Mouse (Mus musculus): ENCODE results near the gene Sostdc1.
A peak's percentile ranks its signal among the peaks of the same experiment; 100 is the strongest.

Gene Sostdc1

GRCm38 (mm10) chr12:36313916-36314315, at the start of gene Sostdc1:
TSS of gene Sostdc1 (plus strand) at chr12:36314139.
- DNase-seq (ENCODE audit: low spot score in 2 of 2): no peak

DNA sequence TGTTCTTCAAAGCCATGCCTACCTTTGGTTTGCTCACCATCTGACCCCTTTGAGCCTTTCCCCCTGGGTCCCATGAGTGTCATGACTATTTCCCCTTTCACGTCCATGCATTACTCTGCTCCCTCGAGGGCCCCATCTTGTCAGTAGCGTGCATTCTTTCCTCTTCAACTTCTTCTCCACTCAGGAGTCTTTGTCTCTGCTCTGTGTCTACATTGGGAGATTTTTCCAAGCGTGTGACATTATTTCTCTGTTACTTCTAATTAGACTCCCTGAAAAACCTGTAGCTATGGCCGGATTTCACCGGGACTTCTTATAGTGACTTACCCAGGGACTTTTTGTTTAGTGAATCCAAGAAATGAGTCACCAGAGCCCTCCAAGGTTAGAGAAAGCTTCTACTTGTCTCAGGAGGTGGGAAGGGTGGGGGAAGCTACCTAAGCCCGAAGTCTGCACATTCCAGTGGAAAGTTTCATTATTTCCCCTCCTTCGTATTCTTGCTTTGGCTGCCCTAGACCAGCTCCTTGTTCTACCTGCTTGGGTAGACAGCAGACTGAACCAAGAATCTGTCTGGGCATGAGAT, 46.2 kb upstream of the Sostdc1 start:
- no peak for DNase-seq (ENCODE audit: low spot score in 2 of 2)

- no peak for DNase-seq (ENCODE audit: low spot score in 2 of 2)
Observed at GRCm38 (mm10) chr12:36274823-36275222, 39.1 kb upstream of the Sostdc1 start.

- no peak for DNase-seq (ENCODE audit: low spot score in 2 of 2)
Observed at GRCm38 (mm10) chr12:36289634-36290033, 24.3 kb upstream of the Sostdc1 start.

DNA sequence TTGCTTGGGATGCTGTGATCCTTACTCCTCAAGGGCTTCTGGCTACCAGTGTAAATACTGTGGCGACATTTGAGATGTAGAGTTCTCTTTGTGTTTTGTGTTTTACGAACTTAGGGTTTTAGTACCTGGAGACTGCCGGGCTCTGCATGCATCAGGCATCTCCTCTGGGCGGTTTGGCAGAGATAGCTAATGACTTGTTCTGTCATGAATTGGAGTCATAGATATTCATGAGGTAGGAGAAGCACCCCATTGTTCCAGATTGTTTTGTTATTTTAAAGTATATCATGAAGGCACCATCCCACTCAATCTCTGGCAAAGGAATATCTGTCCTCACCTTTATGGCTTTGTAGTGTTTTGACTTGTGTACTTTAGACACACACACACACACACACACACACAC, 23.5 kb upstream of the Sostdc1 start:
- no peak for DNase-seq (ENCODE audit: low spot score in 2 of 2)

- DNase-seq (ENCODE audit: low spot score in 2 of 2): no peak
Observed at GRCm38 (mm10) chr12:36291346-36291745, 22.6 kb upstream of the Sostdc1 start.

- no peak for DNase-seq (ENCODE audit: low spot score in 2 of 2)
Observed at GRCm38 (mm10) chr12:36302326-36302725, 11.6 kb upstream of the Sostdc1 start.

- no peak for DNase-seq (ENCODE audit: low spot score in 2 of 2)
Observed at GRCm38 (mm10) chr12:36302905-36303642, 10.9 kb upstream of the Sostdc1 start.

- DNase-seq (ENCODE audit: low spot score in 2 of 2): no peak
Observed at GRCm38 (mm10) chr12:36308737-36309420, 5.1 kb upstream of the Sostdc1 start.

DNA sequence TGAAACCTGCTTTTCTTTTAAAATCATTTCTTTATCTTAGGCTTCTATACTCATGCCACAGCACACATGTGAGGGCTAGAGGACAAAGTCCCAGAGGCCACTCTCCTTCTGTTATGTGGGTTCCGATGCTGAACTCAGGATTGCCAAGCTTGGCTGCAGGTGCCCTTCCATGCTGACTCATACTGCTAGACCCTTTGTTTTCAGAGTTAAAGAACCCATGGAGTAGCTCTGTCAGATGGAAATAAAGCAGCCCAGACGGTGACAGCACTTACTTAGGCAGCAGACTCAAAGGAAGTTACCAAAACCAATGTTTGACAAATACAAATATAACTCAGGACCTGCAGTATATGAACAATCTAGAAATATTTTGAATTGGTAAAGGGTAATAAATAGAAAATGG, 924 bp upstream of the Sostdc1 start:
- DNase-seq (ENCODE audit: low spot score in 2 of 2): no peak

GRCm38 (mm10) chr12:36314446-36314845, 507 bp downstream of the Sostdc1 start:
- DNase-seq (ENCODE audit: low spot score in 2 of 2): no peak

- DNase-seq (ENCODE audit: low spot score in 2 of 2): no peak
Observed at GRCm38 (mm10) chr12:36315527-36315926, 1.6 kb downstream of the Sostdc1 start.

DNA sequence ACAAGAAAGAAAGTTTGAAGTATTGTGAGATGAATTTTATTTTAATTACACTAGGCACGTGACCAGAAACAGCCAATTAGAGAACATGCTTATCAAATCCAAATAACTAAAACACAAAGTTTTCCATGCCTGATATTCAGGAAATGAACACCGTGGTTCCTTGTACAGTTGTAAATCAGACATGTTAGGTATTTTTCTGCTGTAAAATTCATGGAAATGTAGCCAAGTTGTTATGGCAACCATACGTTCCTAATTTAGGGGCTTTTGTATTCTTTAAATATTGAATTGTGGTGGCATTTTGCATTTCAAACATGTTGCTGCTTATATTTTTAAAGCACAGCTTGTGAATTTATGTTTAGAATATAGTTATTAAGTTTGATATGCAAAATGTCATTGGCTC, 2.1 kb downstream of the Sostdc1 start:
- DNase-seq (ENCODE audit: low spot score in 2 of 2): no peak

GRCm38 (mm10) chr12:36317036-36317819, 3.3 kb downstream of the Sostdc1 start:
- DNase-seq (ENCODE audit: low spot score in 2 of 2): peak; percentile 9 to 44

DNA sequence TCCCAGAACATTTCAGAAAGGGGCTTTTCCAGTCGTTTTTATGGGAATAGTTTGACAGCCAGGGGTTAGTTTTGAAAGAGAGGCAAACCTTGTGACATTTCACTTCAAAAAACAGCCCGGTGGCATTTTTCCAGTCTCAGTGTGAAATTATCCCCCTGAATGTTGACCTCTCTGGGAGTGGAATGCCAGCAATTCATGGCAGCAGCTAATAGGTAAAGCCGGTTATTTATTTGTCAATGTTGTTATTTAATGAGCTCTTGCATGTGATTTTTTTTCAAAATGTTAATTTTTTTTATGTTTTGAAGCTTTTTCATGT, 3.8 kb downstream of the Sostdc1 start:
- DNase-seq (ENCODE audit: low spot score in 2 of 2): no peak

DNA sequence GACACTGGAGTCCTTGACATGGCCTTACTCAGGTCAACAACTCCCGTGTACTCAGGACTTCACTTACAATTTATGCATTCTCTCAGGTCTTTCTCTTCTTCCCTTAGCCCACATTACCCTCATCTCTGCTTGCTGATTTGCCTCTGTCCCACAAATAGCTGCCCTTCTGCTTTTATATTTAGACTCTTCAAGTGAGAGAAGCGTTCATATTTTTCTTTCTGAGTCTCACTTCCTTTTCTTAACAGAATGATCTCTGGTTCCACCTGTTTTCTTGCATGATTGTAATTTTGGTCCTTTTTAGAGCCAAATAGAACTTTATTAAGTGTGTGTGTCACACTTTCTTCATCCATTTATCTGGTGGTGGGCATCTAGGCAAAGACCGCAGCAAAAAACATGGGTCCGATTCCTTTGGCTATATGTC, 12.2 kb downstream of the Sostdc1 start:
- no peak for DNase-seq (ENCODE audit: low spot score in 2 of 2)

- DNase-seq (ENCODE audit: low spot score in 2 of 2): no peak
Observed at GRCm38 (mm10) chr12:36332676-36333075, 18.7 kb downstream of the Sostdc1 start.

DNA sequence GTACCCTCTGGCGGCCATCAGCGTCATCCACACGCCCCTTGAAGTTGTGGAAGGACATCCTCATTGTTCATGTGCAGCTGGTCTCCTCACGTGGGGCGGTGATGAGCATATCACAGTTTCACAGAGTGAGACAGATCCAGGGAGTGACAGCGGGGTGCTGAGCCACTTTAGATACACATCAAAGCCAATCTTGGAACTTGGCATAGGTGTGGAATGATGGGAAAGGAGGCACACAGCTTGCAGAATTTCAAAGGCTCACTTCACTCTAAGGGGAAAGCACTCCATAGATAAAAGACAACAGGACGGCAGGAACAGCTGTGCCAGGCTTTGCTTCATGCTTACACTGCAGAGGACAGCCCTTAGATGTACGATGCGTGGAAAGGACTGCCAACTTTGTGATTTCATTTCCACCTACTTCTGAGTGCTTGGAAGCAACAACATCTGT, 19.9 kb downstream of the Sostdc1 start:
- DNase-seq (ENCODE audit: low spot score in 2 of 2): no peak

DNA sequence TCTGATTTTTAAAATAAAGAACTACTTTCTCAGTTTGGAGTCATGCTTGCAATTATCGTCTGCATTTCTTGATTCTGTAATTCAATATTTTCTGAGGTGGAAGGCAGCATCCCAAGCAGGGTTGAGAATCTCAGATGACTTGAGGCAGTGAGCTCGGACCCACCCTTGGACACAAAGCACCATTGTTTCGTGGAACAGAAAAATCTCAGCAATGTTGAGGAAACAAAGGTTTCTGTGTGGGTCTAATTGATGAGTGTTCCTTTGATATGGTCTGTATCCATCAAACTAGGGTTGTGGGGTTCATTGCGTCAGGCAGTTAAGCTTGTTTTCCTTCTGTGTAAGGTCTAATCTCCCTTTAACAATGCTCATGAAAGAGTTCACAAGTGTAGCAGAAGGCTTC, 30.2 kb downstream of the Sostdc1 start:
- no peak for DNase-seq (ENCODE audit: low spot score in 2 of 2)

GRCm38 (mm10) chr12:36360064-36360463, 46.1 kb downstream of the Sostdc1 start:
- no peak for DNase-seq (ENCODE audit: low spot score in 2 of 2)

- DNase-seq (ENCODE audit: low spot score in 2 of 2): no peak
Observed at GRCm38 (mm10) chr12:36360693-36361092, 46.8 kb downstream of the Sostdc1 start.

DNA sequence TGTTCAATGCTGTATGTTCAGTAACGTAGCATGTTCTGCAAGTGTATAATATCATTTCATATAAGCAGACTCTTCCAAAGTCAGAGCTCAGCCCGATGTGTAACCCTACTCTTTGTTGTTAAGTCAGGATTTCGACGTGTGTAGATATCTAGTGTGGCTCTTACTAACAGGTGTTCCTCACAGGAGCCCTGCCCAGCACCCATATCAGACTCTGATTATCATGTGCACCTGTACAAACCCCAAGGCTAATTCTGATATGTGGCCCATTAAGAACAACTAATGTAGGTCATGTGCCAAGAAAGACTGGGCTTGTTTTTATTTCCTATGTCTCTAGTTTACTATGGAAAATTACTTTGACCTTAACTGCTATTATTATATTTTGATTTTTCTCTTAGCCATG, 50.1 kb downstream of the Sostdc1 start:
- no peak for DNase-seq (ENCODE audit: low spot score in 2 of 2)

Data from spleen, postnatal 14 days (tissue).